Mouse (Mus musculus) thymus, adult 18-20 months (tissue): ENCODE data around the gene Gm49322.
"Not testable (repeated sequence)": the region's sequence is repeated elsewhere in the genome, so short reads cannot be mapped to it uniquely, and the experiment has no call there.

Experiments
- DNase-seq, 2 experiments: peaks; one replicate each; pipeline ENCODE4 v3.0.0; 2022; ENCODE audit warnings: mixed read lengths in 2 of 2

Gm49322 gene

GRCm38 (mm10) chr10:80614351-80614750 lies 8.5 kb downstream of the Gm49322 start:
- DNase-seq = no peak

- peak; percentile 75 to 86 for DNase-seq
Measured at GRCm38 (mm10) chr10:80618181-80618580, 12.4 kb downstream of the Gm49322 start.

GRCm38 (mm10) chr10:80619465-80620244 lies 13.8 kb downstream of the Gm49322 start:
- DNase-seq = no peak

GRCm38 (mm10) chr10:80620365-80620764 lies 14.5 kb downstream of the Gm49322 start:
- DNase-seq = no peak

- DNase-seq = no peak
Measured at GRCm38 (mm10) chr10:80620796-80621689, 15.2 kb downstream of the Gm49322 start.

- no peak for DNase-seq
Measured at GRCm38 (mm10) chr10:80621690-80621939, 15.8 kb downstream of the Gm49322 start.

GRCm38 (mm10) chr10:80621940-80622660 lies 16.3 kb downstream of the Gm49322 start:
- peak; percentile 96 to 99 for DNase-seq

GRCm38 (mm10) chr10:80622661-80623456 lies 17.0 kb downstream of the Gm49322 start, which contains the start of gene Csnk1g2:
TSS of gene Csnk1g2 (plus strand) at chr10:80622838.
- peak; percentile 68 to 80 for DNase-seq

- DNase-seq = peak; percentile 76 to 83
Measured at GRCm38 (mm10) chr10:80623457-80624191, 17.8 kb downstream of the Gm49322 start.

- DNase-seq = no peak
Measured at GRCm38 (mm10) chr10:80625764-80626163, 19.9 kb downstream of the Gm49322 start.

- no peak for DNase-seq
Measured at GRCm38 (mm10) chr10:80627685-80628084, 21.9 kb downstream of the Gm49322 start.

GRCm38 (mm10) chr10:80628925-80629324 lies 23.1 kb downstream of the Gm49322 start:
- no peak for DNase-seq

GRCm38 (mm10) chr10:80635345-80635744 lies 29.5 kb downstream of the Gm49322 start:
- no peak for DNase-seq

- DNase-seq = no peak
Measured at GRCm38 (mm10) chr10:80646936-80647335, 41.1 kb downstream of the Gm49322 start.

- DNase-seq = not testable (repeated sequence)
Measured at GRCm38 (mm10) chr10:80649910-80650309, 44.1 kb downstream of the Gm49322 start.

- DNase-seq = no peak
Measured at GRCm38 (mm10) chr10:80650392-80650791, 44.6 kb downstream of the Gm49322 start.

GRCm38 (mm10) chr10:80653156-80653720 lies 47.4 kb downstream of the Gm49322 start:
- no peak for DNase-seq

- no peak for DNase-seq
Measured at GRCm38 (mm10) chr10:80654866-80655265, 49.0 kb downstream of the Gm49322 start.

GRCm38 (mm10) chr10:80655406-80656129 lies 49.7 kb downstream of the Gm49322 start:
- no peak for DNase-seq

GRCm38 (mm10) chr10:80656130-80656862 lies 50.5 kb downstream of the Gm49322 start:
- DNase-seq = peak; percentile 88 to 90
